Mouse (Mus musculus): ENCODE results near the gene Gm13277.
"Not testable (repeated sequence)": the region's sequence is repeated elsewhere in the genome, so short reads cannot be mapped to it uniquely, and the experiment has no call there.

Gm13277 gene

DNA sequence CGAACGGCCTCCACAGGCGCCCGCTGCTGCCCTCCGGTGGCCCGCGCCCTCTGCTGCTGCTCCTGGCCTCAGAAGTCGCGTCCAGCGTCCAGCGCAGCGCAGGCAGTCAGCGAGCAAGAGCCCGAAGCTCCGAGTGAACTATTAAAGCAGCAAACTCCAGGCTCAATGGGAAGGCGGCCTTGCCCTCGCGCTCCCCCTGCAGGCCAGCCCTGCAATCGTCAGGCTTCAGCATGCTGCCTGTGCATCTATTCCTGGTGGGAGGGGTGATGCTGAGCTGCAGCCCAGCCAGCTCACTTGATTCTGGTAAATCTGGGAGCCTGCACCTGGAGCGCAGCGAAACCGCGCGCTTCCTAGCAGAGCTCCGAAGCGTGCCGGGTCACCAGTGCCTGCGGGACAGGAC is at the start of gene Gm13277:
Gene Gm13277 (plus strand): TSS at position 231 of the 400 bp plus-strand sequence.
- DNase-seq: peak; percentile 82 to 88

DNA sequence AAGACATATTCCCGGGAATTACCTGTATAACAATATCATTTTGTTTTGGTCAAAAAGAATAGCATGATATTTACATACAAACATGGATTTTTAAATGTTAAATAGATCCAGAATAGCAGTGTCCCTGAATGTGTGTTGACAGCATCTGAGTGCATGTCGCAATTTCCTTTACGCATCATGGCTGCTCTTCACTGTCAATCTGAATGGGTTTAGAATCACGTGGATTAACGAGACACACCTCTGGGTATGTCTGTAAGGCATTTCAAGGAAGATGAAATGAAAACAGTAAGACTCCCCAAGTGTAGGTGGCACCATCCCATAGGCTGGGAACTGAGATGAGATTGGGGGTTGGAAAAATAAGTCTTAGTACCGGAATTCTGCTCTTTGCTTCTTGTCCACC is 49.4 kb upstream of the Gm13277 start:
- DNase-seq: no peak

DNA sequence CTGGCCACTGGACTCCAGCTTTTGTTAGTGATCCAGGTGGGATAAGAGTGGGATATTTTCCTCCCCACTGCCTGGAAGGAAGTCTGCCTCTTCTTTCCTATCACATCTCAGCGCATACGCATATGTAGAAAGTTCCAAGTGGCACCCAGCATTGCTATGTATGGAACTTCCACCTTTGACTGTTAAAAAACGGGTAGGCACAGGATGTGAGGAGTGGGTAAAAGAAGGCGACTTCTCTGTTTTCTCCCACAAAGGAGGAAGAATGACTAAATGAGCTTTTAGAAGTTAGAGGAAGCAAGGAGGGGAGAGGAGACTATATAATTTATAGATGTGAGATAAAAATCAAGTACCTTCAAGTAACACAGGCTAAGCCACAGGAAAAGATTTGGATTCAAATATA is 47.0 kb upstream of the Gm13277 start:
- no peak for DNase-seq

DNA sequence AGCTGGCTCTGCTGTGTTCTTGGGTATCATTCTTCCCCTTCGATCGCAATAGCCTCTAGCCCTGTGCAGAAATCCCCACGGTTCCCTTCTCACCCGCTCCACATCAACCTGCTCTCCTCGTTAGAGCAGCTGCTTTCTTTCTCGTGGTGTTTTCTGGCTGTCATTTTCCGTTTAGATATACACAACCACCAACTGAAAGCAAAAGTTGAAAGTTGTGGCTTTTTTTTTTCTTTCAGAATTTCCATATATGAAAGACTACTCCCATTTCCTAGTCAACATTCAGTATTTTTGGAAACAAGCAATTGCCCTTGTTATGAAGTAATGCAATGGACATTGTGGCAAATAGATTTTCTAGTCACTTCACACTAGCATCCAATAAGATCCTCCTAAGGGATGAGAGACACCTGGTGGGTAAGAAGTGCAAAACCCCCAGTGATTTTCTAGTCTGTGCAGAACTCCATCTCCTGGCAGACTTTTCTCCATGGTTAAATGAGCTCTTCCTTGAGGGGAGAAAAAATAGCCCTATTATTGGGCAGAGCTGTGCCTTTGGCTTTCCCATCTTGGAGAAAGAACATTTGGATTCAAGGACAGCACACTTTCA is 45.6 kb upstream of the Gm13277 start:
- no peak for DNase-seq

DNA sequence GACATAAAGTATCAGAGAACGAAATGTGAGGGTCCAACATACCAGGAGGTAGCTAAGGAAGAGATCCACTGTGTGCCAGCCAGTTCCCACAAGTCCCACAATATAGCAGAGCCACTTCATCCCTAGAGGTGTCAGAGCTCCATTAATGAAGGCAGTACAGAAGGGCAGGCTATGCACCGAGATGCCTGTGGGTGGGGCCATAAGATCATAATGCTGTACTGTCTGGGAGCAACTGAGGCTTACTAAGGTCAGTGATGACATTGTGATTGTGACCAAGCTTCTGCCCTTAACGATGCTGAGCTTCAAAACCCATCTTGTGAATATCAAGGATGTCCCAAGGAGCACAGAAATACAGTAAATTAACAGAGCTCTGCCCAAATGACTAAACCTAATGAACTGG is 44.2 kb upstream of the Gm13277 start:
- DNase-seq: no peak

DNA sequence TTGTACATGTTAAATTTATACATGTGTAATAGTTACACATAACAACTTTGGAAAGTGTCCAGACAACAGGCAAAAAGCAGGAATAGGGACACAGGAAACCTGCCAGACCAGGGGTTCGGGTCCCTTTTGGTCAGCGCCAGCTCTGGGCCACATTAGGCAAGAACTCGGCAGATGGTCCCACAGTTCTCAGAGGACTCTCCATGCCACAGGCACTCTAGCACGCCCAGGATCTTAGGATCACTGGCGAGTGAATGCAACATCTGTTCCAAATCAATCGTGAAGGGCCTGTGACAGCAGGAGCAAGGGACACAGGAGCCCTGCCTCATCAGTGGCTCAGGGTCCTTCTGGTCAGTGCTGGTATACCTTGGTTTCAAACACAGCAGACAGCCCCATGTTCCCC is 38.5 kb upstream of the Gm13277 start:
- no peak for DNase-seq

DNA sequence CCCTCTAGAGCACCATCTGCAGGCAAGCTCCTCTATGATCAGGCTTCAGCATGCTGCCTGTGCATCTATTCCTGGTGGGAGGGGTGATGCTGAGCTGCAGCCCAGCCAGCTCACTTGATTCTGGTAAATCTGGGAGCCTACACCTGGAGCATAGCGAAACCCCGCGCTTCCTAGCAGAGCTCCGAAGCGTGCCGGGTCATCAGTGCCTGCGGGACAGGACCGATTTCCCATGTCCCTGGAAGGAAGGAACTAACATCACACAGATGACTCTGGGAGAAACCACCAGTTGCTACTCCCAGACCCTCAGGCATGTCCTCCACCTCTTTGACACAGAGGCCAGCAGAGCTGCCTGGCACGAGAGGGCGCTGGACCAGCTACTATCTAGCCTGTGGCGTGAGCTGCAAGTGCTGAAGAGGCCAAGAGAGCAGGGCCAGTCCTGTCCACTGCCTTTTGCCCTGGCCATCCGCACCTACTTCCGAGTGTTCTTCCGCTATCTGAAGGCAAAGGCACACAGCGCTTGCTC is 33.6 kb upstream of the Gm13277 start, which contains the start of gene Gm13271:
Gene Gm13271 (plus strand): TSS at position 51 of the 523 bp plus-strand sequence.
- peak; percentile 75 to 77 for DNase-seq

DNA sequence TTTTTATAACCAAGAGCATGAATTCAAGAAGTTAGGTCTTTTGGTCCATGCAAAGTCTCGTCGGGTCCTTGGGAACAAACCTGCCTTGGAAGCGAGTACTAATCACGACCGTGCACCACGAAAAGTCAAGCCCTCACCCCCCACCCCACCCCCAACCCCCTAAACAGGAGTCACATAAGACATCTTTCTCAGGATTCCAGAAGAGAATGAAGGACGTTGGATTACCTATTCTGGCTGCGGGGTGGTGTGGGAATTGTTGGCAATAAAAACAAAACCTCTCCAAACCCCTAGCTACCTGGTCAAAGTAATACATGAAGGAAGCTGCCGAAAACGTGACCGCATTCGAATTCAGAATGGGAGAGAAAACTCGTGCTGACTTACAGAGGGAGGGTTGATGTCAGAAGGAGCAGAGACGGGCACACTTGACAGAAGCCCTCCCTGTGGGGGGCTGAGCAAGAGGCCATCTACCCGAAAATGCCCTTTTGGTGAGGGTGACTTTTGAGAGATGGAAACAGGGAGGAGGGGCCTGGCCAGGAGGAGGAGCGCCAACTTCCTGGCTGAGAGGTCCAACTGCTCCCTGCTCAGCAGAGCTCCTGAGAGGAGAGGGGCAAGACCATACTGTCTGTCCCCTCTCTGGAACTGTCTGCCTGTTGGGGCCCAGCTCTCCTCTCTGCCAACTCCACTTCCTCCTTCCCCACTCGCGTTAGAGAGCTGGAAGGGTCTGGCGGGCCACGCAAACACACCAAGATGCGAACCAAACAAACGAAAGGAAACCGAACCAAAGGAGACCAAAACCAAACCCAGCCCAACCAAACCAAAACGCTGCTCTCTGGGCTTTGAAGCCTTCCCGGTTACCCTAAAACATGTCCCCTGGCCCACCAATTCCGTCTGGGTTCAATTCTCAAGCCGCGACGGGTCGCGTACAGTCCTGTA is 31.6 kb upstream of the Gm13277 start:
- not testable (repeated sequence) for DNase-seq

DNA sequence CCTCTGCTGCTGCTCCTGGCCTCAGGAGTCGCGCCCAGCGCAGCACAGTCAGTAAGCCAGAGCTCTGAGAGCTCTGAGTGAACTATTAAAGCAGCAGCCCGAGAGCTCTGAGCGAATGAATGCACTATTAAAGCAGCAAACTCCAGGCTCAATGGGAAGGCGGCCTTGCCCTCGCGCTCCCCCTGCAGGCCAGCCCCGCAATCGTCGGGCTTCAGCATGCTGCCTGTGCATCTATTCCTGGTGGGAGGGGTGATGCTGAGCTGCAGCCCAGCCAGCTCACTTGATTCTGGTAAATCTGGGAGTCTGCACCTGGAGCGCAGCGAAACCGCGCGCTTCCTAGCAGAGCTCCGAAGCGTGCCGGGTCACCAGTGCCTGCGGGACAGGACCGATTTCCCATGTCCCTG is 30.8 kb upstream of the Gm13277 start:
- DNase-seq: peak; percentile 91

DNA sequence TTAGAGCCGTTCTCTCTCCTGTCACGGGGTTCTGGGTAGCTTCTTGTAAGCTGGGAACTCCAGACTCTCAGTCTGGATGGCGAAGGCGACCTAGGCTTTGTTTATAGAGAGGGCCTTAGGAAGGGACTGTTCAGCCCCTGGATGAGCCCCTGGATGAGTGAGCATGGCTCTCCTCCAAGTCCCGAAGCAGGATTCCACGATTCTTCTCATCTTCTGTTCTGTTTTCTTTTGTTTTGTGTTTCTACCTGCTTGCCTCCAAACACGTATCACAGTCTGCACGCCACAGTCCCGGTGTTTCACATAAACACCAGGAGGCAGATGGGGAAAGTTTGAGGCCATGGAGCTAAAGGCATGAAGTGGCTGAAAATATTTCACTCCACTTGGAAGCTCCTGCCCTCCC is 29.7 kb upstream of the Gm13277 start:
- not testable (repeated sequence) for DNase-seq

DNA sequence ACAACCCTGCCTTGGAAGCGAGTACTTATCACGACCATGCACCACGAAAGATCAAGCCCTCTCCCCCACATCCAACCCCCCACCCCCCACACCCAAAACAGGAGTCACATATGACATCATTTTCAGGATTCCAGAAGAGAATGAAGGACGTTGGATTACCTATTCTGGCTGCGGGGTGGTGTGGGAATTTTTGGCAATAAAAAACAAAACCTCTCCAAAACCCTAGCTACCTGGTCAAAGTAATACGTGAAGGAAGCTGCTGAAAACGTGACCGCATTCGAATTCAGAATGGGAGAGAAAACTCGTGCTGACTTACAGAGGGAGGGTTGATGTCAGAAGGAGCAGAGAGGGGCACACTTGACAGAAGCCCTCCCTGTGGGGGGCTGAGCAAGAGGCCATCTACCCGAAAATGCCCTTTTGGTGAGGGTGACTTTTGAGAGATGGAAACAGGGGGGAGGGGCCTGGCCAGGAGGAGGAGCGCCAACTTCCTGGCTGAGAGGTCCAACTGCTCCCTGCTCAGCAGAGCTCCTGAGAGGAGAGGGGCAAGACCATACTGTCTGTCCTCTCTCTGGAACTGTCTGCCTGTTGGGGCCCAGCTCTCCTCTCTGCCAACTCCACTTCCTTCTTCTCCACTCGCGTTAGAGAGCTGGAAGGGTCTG is 28.7 kb upstream of the Gm13277 start, which contains the start of gene Gm13283:
Gene Gm13283 (plus strand): TSS at position 510 of the 659 bp plus-strand sequence.
- DNase-seq: peak; percentile 50

DNA sequence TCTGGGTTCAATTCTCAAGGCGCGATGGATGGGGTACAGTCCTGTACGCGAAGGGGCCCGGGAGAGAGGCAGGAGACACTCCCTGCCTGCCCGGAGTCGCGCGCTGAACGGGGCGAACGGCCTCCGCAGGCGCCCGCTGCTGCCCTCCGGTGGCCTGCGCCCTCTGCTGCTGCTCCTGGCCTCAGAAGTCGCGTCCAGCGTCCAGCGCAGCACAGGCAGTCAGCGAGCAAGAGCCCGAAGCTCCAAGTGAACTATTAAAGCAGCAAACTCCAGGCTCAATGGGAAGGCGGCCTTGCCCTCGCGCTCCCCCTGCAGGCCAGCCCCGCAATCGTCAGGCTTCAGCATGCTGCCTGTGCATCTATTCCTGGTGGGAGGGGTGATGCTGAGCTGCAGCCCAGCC is 28.0 kb upstream of the Gm13277 start:
- DNase-seq: peak; percentile 86 to 93

DNA sequence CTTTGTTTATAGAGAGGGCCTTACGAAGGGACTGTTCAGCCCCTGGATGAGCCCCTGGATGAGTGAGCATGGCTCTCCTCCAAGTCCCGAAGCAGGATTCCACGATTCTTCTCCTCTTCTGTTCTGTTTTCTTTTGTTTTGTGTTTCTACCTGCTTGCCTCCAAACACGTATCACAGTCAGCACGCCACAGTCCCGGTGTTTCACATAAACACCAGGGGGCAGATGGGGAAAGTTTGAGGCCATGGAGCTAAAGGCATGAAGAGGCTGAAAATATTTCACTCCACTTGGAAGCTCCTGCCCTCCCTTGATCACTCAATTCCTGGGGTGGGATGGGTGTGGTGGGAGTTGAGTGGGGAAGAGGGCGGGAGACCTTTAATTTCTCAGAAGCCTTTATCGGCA is 26.7 kb upstream of the Gm13277 start:
- peak; percentile 75 to 78 for DNase-seq

DNA sequence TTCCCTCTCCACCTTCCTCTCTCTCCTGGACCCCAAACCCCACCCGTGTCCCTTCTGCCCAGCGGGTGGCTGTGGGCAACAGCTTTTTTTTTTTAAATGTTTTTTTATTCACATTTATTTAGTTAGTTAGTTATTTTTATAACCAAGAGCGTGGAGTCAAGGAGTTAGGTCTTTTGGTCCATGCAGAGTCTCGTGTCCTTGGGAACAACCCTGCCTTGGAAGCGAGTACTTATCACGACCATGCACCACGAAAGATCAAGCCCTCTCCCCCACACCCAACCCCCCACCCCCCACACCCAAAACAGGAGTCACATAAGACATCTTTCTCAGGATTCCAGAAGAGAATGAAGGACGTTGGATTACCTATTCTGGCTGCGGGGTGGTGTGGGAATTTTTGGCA is 26.1 kb upstream of the Gm13277 start:
- DNase-seq: peak in 1 of 2 experiments; percentile 27

DNA sequence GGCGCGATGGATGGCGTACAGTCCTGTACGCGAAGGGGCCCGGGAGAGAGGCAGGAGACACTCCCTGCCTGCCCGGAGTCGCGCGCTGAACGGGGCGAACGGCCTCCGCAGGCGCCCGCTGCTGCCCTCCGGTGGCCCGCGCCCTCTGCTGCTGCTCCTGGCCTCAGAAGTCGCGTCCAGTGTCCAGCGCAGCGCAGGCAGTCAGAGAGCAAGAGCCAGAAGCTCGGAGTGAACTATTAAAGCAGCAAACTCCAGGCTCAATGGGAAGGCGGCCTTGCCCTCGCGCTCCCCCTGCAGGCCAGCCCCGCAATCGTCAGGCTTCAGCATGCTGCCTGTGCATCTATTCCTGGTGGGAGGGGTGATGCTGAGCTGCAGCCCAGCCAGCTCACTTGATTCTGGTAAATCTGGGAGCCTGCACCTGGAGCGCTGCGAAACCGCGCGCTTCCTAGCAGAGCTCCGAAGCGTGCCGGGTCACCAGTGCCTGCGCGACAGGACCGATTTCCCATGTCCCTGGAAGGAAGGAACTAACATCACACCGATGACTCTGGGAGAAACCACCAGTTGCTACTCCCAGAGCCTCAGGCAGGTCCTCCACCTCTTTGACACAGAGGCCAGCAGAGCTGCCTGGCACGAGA is 24.9 kb upstream of the Gm13277 start:
- peak; percentile 66 to 88 for DNase-seq

DNA sequence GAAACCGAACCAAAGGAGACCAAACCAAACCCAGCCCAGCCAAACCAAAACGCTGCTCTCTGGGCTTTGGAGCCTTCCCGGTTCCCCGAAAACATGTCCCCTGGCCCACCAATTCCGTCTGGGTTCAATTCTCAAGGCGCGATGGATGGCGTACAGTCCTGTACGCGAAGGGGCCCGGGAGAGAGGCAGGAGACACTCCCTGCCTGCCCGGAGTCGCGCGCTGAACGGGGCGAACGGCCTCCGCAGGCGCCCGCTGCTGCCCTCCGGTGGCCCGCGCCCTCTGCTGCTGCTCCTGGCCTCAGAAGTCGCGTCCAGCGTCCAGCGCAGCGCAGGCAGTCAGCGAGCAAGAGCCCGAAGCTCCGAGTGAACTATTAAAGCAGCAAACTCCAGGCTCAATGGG is 14.9 kb upstream of the Gm13277 start, which contains the start of gene Gm13290:
Gene Gm13290 (plus strand): TSS at position 301 of the 400 bp plus-strand sequence.
- not testable (repeated sequence) for DNase-seq

DNA sequence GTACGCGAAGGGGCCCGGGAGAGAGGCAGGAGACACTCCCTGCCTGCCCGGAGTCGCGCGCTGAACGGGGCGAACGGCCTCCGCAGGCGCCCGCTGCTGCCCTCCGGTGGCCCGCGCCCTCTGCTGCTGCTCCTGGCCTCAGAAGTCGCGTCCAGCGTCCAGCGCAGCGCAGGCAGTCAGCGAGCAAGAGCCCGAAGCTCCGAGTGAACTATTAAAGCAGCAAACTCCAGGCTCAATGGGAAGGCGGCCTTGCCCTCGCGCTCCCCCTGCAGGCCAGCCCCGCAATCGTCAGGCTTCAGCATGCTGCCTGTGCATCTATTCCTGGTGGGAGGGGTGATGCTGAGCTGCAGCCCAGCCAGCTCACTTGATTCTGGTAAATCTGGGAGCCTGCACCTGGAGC is 11.8 kb upstream of the Gm13277 start, which contains the start of gene Gm13289:
Gene Gm13289 (plus strand): TSS at position 301 of the 400 bp plus-strand sequence.
- not testable (repeated sequence) for DNase-seq

DNA sequence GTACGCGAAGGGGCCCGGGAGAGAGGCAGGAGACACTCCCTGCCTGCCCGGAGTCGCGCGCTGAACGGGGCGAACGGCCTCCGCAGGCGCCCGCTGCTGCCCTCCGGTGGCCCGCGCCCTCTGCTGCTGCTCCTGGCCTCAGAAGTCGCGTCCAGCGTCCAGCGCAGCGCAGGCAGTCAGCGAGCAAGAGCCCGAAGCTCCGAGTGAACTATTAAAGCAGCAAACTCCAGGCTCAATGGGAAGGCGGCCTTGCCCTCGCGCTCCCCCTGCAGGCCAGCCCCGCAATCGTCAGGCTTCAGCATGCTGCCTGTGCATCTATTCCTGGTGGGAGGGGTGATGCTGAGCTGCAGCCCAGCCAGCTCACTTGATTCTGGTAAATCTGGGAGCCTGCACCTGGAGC is 8.9 kb upstream of the Gm13277 start, which contains the start of gene Gm13272:
Gene Gm13272 (plus strand): TSS at position 301 of the 400 bp plus-strand sequence.
- DNase-seq: not testable (repeated sequence)

DNA sequence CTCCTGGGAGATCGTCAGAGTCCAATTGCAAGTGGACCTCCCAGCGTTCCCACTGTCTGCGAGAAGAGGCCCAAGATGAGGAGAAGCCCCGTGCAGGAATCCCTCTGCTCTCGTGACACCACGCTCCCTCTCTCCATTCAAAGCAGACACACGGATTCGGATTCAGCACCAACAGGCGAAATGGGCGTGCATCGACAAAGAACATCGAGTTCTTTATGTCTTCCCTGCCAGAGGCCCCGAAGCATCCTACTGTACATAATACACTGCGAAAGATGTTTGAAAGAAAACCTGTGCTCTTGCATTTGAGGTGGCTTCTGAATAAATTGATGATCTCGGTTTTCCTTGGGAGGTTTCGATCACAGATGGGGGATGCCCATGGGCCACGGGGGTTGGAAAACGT is 8.1 kb upstream of the Gm13277 start:
- DNase-seq: not testable (repeated sequence)

DNA sequence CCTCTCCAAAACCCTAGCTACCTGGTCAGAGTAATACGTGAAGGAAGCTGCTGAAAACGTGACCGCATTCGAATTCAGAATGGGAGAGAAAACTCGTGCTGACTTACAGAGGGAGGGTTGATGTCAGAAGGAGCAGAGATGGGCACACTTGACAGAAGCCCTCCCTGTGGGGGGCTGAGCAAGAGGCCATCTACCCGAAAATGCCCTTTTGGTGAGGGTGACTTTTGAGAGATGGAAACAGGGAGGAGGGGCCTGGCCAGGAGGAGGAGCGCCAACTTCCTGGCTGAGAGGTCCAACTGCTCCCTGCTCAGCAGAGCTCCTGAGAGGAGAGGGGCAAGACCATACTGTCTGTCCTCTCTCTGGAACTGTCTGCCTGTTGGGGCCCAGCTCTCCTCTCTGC is 6.6 kb upstream of the Gm13277 start, which contains the start of gene Ifnz:
Gene Ifnz (plus strand): TSS at position 301 of the 400 bp plus-strand sequence.
- not testable (repeated sequence) for DNase-seq

DNA sequence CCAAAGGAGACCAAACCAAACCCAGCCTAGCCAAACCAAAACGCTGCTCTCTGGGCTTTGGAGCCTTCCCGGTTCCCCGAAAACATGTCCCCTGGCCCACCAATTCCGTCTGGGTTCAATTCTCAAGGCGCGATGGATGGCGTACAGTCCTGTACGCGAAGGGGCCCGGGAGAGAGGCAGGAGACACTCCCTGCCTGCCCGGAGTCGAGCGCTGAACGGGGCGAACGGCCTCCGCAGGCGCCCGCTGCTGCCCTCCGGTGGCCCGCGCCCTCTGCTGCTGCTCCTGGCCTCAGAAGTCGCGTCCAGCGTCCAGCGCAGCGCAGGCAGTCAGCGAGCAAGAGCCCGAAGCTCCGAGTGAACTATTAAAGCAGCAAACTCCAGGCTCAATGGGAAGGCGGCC is 6.1 kb upstream of the Gm13277 start:
- peak; percentile 39 to 74 for DNase-seq

DNA sequence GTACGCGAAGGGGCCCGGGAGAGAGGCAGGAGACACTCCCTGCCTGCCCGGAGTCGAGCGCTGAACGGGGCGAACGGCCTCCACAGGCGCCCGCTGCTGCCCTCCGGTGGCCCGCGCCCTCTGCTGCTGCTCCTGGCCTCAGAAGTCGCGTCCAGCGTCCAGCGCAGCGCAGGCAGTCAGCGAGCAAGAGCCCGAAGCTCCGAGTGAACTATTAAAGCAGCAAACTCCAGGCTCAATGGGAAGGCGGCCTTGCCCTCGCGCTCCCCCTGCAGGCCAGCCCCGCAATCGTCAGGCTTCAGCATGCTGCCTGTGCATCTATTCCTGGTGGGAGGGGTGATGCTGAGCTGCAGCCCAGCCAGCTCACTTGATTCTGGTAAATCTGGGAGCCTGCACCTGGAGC is 3.0 kb upstream of the Gm13277 start, which contains the start of gene Gm13276:
Gene Gm13276 (plus strand): TSS at position 301 of the 400 bp plus-strand sequence.
- not testable (repeated sequence) for DNase-seq
